Mouse (Mus musculus) ovary, postnatal 36 days (tissue): ENCODE results near the gene Pard3b.

Source experiments
- DNase-seq: peaks from one replicate; pipeline ENCODE4 v3.0.0; 2022; ENCODE audit warnings: low spot score, mixed read lengths

Pard3b gene

DNA sequence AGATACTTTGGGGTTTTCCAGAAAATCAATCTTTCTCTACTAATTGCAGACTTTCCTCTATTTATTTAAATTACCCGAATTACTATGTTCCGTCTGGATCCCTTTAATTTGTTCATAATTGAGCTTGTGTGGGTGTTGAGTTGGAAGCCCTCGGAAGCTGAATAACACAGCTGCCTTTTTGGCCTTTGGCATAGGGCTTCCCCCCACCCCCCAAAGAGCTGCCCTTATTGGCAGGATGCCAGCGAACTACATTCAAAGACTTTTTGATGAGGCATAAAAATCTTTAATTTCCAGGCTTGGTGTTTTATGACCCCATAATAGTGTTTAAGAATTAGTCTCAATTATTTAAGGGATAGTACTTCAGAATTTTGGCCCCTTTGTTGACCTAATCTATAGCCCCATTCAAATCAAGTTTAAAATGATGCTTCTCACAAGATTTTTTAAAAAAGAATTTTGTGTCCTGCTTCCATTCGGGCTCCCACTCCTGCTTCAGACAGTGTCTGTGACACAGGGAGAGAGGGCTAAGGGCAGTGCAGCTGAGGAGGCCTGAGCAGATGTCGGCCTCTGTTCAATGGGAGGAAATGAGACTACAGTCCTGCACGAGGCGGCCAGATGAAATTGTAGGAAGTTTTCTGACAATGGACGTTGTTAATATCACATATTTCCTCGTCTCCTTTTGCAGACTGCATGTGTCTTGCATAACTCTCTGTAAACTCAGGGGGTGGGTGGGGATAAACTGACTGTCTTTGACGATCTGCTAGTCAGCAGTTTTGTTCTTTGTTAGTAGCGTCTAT, 605.8 kb downstream of the Pard3b start:
- DNase-seq: no peak

- DNase-seq: no peak
Measured at GRCm38 (mm10) chr1:62252432-62252831, 613.8 kb downstream of the Pard3b start.

DNA sequence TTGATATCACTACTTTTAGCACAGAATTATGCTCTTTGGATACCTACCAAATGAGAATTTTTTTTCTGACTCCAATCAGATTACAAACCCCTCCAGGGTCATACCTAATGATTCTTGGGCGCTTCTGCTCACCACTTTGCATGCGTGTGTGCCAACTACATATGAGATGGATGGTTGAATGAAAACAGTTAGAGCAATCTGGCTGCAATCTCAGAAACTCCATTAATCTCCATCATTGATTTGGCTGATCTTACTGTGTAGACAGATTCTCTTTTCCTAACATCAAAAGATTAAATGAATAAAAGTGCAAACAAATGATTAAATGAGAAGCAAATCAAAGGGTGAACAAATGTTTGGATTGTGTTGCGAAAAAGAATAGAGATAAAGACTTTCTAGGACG, 615.7 kb downstream of the Pard3b start:
- DNase-seq: no peak

GRCm38 (mm10) chr1:62254888-62255287, 616.3 kb downstream of the Pard3b start:
- no peak for DNase-seq

- DNase-seq: no peak
Measured at GRCm38 (mm10) chr1:62276466-62276865, 637.8 kb downstream of the Pard3b start.

DNA sequence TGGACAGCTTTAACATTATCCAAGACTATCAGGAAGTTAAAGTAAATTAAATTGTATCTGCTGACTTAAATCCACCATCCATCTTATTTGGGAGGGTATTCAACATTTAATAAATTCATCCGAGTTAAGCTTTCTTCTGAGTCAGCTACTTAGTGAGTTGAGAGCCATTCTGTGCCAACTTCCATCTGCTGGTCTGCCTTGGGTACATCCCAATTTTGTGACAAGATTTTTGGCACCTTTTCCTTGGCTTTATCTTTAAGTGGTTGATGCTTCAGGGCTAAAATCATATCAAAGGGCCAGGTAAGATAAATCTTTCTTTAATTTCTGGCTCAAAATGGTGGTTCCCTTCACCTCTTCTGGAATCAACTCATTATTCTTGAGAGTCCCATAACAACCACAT, 640.0 kb downstream of the Pard3b start:
- DNase-seq: no peak

DNA sequence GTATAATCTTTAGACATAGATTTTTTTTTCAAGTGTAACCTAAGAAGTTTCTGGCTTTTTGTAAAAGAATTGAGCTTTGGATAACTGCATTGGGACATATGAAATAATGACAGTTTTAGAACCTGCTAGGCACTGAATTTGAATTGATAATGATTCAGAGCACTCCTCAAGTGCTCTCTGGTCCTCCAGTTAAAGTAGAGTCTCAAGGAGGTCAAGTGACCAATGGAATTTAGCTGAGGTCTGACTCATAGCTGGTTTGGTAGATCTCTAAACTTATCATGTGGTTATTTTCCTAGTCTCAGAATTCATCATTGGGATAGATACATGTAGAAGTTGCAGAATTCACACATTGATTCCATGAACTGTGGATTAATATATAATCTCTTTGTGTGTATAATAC, 642.0 kb downstream of the Pard3b start:
- no peak for DNase-seq

DNA sequence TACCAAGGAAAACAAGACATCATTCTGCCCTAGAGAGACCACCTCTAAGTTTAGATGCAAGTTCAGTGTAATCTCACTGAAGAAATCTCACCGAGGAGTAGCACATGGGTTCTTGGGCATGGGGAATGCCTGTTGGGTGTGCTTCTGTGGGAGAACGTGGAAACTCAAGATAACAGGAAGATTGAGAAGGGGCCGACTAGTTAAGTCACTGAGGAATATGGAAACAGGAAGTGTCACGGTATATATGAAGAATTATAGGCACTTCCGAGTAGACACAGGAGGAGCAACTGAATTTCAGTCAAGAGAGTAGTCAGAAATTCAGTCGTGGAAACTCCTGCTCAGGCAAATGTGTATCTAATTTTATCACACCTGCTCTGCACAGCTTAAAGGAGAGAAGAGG, 644.2 kb downstream of the Pard3b start:
- no peak for DNase-seq

DNA sequence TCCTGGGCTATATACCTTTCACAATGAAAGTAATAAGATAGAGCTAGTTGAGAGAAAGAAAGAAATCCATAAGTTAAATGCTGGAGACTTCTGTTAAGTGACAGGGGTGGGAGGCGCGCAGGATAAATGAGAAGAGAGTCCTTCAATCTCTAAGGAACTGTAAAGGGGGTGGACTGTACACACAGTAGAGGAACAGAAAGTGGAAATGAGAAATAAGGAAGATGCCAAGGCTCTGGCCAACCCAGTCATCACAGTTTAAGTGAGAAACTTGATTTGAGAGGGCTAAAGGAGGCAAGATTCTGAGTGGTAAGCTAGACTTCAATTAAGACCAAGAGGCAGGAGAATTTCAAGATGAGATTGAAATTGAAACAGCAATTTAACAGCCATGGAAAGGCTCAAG, 645.0 kb downstream of the Pard3b start:
- no peak for DNase-seq

GRCm38 (mm10) chr1:62309376-62309775, 670.8 kb downstream of the Pard3b start:
- no peak for DNase-seq

DNA sequence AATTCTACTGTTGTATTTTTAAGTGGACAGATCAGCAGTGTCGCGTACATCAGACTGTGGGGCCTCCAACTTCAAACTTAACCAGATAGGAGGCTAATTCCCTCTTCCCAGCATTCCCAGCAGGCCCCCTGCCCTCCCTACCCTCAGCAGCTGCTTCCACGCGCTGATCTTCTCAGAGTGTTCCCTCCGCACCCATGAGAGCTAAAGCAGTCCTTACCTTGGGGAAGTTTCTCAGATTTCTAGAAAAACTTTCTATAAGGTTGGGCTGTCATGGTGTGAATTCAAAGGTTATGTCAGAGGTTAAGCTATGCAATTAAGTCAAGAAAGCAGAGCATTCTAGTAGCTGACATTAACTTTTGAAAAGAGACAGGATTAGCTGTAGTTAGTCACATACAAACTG, 686.6 kb downstream of the Pard3b start:
- DNase-seq: no peak

DNA sequence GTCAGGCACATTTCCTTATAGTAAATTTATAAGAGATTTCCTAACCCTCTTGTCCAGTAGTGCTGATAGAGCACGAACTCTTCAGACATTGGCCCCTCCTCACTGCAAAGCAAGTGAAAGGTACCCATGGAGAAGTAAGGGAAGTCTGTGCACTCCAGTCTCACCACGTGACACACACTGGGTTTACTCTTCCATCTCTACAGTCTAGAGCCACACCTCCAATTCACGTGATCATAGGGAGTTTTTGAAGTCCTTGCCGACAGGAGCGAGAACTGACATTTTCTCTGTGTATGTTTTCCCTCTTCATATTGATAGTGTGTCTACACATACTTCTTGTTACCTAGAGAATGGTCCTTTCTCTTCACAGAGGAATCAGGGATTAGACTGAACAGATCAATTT, 689.1 kb downstream of the Pard3b start:
- DNase-seq: no peak

DNA sequence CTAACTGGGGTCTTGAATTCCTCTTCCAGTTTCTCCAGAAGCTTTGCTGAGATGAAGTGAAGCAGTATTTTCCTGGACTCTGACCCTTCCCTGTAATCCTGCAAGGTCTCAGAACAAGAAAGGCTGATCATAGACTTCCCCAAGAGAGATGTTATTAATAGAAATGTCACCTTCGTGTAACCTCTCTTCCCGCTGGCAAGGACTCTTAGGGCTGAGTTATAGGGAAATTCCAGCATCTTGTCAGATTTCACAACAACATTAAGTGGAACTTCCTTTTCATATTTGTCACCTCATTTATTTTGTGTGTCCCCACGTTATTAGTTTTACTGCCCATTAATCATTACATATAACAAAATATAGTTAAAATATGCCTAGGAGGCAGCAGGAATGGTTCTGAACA, 690.2 kb downstream of the Pard3b start:
- no peak for DNase-seq

DNA sequence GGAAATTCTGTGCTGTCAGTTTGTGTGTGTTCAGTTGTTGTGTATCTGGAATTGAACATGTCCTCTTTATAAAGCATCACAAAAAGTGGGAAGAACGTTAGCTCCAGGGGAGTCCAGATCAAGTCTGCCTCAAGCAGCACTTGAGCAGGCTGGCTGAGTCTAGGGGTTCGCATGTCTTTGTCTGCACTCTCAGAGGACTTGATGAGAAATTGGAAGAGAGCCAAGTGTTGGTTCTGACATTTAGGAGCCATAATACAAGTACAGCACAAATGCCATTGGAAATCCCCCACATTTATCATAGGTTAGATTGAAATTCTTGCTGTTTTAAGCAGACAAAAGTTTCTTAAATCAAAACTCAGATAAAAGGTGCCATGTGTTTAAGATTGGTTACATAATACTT, 694.4 kb downstream of the Pard3b start:
- no peak for DNase-seq

DNA sequence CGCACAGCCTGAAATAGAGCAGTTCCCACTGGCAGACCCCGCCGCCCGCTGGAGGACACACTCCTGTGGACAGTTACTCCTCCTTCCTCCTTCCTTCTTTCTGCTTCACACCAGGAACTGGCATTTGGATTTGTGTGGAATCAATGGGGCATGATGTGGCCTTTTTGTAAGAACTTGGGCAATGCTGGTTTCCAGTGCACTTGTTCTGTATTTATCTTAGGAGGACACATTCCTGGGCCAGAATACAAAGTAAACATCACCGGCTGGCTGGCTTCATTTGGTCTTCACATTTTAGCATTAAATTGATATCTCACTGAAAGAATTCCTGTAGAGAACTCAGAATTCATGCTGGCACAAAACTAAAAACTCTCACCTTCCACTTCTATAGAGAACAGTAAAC, 695.6 kb downstream of the Pard3b start:
- DNase-seq: no peak

GRCm38 (mm10) chr1:62340261-62340660, 701.6 kb downstream of the Pard3b start:
- no peak for DNase-seq

- DNase-seq: no peak
Measured at GRCm38 (mm10) chr1:62344286-62344685, 705.7 kb downstream of the Pard3b start.

- DNase-seq: no peak
Measured at GRCm38 (mm10) chr1:62348371-62348770, 709.7 kb downstream of the Pard3b start.

DNA sequence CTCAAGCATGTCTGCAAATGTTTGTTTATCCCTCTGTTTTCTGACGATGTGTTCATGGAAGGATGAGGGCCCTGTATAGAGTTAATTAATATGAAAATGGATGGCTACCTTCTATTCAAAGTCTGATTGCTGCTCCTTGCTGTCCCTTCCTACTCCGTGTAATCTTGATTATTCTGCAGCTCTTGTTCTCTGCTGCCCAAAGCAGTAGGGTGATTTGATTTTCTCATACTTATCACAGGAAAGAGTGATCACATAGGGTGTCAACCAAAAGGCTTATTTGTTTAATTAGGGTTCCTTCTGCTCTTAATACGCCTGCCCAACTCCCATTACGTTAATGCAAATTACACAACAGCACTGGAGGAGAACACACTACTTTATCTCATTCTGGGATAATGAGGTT, 716.9 kb downstream of the Pard3b start:
- DNase-seq: no peak

DNA sequence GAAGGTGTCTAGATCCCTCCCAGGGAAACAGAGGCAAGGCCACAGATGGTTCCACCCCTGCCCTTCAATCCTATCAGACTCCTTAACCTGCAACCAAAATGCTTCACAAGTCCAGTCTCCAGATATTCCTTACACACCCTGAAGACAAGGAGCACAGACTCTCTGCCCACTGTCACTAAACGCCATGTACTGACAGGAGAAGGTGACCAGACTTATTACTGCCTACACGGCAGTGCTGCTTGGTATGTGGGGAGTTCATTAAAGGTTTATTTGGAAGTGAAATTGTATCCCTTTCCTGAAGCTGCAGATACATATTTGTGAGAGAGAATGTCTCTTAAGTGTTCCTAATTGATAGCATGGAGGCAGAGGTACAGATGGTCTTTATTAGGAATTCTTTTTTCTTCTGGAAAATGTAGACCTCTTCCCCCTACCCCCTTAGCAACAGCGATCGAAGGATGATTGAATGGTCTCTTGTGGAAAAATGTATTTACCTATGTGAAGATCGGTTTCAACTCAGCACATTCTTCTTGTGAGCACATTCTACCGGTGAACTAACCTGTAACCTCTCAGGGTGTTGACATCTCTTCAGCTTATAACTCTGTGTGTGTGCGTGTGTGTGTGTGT, 735.9 kb downstream of the Pard3b start:
- DNase-seq: no peak

DNA sequence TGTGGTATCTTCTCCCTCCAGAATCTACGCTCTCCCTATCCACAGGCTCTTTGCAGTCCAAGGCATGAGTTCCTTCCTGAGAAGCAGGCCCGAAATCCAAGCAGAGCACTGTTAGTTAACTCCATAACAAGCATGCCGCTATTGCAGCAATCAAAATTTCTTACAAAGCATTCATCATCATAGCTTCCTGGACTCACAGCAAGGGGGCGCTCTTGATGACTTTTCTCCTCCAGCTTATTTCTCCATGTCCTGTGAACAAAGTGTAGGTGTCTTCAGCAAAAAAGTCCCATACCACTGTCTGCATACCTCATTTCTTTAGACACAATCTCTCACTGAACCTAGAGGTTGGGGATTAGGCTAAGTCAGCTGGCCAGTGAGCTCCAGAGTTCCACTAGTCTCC, 739.7 kb downstream of the Pard3b start:
- DNase-seq: no peak

- peak; percentile 5 for DNase-seq
Measured at GRCm38 (mm10) chr1:62382807-62383514, 744.3 kb downstream of the Pard3b start.

GRCm38 (mm10) chr1:62384241-62384640, 745.6 kb downstream of the Pard3b start:
- no peak for DNase-seq
